Mouse (Mus musculus): ENCODE measurements around the gene Ctdspl.

Gene Ctdspl

GRCm38 (mm10) chr9:118986286-118986685 is 60.0 kb downstream of the Ctdspl start:
- DNase-seq (ENCODE audit: low read depth, low spot score), result no peak

GRCm38 (mm10) chr9:118988787-118989580 is 62.7 kb downstream of the Ctdspl start:
- no peak for DNase-seq (ENCODE audit: low read depth, low spot score)

GRCm38 (mm10) chr9:118990490-118990889 is 64.2 kb downstream of the Ctdspl start:
- no peak for DNase-seq (ENCODE audit: low read depth, low spot score)

- no peak for DNase-seq (ENCODE audit: low read depth, low spot score)
Observed at GRCm38 (mm10) chr9:118991750-118992585, 65.7 kb downstream of the Ctdspl start.

- DNase-seq (ENCODE audit: low read depth, low spot score), result no peak
Observed at GRCm38 (mm10) chr9:118992586-118992955, 66.3 kb downstream of the Ctdspl start.

- DNase-seq (ENCODE audit: low read depth, low spot score), result no peak
Observed at GRCm38 (mm10) chr9:118994524-118995227, 68.4 kb downstream of the Ctdspl start.

GRCm38 (mm10) chr9:118995539-118995938 is 69.3 kb downstream of the Ctdspl start:
- no peak for DNase-seq (ENCODE audit: low read depth, low spot score)

- DNase-seq (ENCODE audit: low read depth, low spot score), result no peak
Observed at GRCm38 (mm10) chr9:118997241-118997640, 71.0 kb downstream of the Ctdspl start.

GRCm38 (mm10) chr9:119000196-119000595 is 73.9 kb downstream of the Ctdspl start:
- no peak for DNase-seq (ENCODE audit: low read depth, low spot score)

GRCm38 (mm10) chr9:119002267-119002666 is 76.0 kb downstream of the Ctdspl start:
- no peak for DNase-seq (ENCODE audit: low read depth, low spot score)

GRCm38 (mm10) chr9:119003990-119004702 is 77.9 kb downstream of the Ctdspl start:
- no peak for DNase-seq (ENCODE audit: low read depth, low spot score)

GRCm38 (mm10) chr9:119004703-119005076 is 78.4 kb downstream of the Ctdspl start:
- DNase-seq (ENCODE audit: low read depth, low spot score), result no peak

- DNase-seq (ENCODE audit: low read depth, low spot score), result no peak
Observed at GRCm38 (mm10) chr9:119005303-119006029, 79.2 kb downstream of the Ctdspl start.

- DNase-seq (ENCODE audit: low read depth, low spot score), result no peak
Observed at GRCm38 (mm10) chr9:119007266-119007665, 81.0 kb downstream of the Ctdspl start.

- no peak for DNase-seq (ENCODE audit: low read depth, low spot score)
Observed at GRCm38 (mm10) chr9:119008871-119009270, 82.6 kb downstream of the Ctdspl start.

GRCm38 (mm10) chr9:119010156-119010710 is 84.0 kb downstream of the Ctdspl start:
- DNase-seq (ENCODE audit: low read depth, low spot score), result no peak

GRCm38 (mm10) chr9:119016785-119017507 is 90.7 kb downstream of the Ctdspl start:
- no peak for DNase-seq (ENCODE audit: low read depth, low spot score)

- no peak for DNase-seq (ENCODE audit: low read depth, low spot score)
Observed at GRCm38 (mm10) chr9:119021731-119022130, 95.5 kb downstream of the Ctdspl start.

- no peak for DNase-seq (ENCODE audit: low read depth, low spot score)
Observed at GRCm38 (mm10) chr9:119025263-119025662, 99.0 kb downstream of the Ctdspl start.

GRCm38 (mm10) chr9:119025832-119026331 is 99.6 kb downstream of the Ctdspl start:
- no peak for DNase-seq (ENCODE audit: low read depth, low spot score)
